Mouse (Mus musculus) lung, postnatal 0 days (tissue): ENCODE results near the gene Lnpep.

Source experiments
- CTCF ChIP-seq: IDR thresholded peaks from 2 replicates; pipeline ENCODE4 v1.5.1; 2016; ENCODE audit warnings: antibody characterized with exemption, mild to moderate bottlenecking
- EP300 ChIP-seq: IDR thresholded peaks from 2 replicates; pipeline ENCODE4 v1.6.1; 2016; ENCODE audit warnings: antibody characterized with exemption, mild to moderate bottlenecking, control low read depth

GRCm38 (mm10) chr17:17652570-17652969 lies 27.7 kb upstream of the Lnpep start:
- no peak for TF ChIP-seq CTCF
- no peak for TF ChIP-seq EP300
